Mouse (Mus musculus): ENCODE measurements around the gene Cbx1. TPM values are rescaled to one million over a fixed set of nuclear protein-coding genes. Genes with fewer than 3 reads are reported as not detected.
A peak's percentile ranks its signal among the peaks of the same experiment; 100 is the strongest.
"Not testable (repeated sequence)": the region's sequence is repeated elsewhere in the genome, so short reads cannot be mapped to it uniquely, and the experiment has no call there.

Cbx1 gene
- polyA plus RNA-seq, 1 experiment from 2014 or later = 66.5 TPM

GRCm38 (mm10) chr11:96771274-96771975 is 17.5 kb upstream of the Cbx1 start:
- H3K9me3 ChIP-seq (ENCODE audit: control insufficient read depth, low read length) = no peaks in the 10 kb centered on the region
- peaks cover 49% of the 10 kb centered on the region for H3K36me3 ChIP-seq (ENCODE audit: control insufficient read depth, insufficient read depth, low read length)
- WGBS = 96% methylated on average over 9 of the region's 9 CpGs
- H3K27me3 ChIP-seq (ENCODE audit: control insufficient read depth, insufficient read depth, low read length) = no peaks in the 10 kb centered on the region
- H3K9ac ChIP-seq (replicated peaks; ENCODE audit: low read depth, low read length) = no peak overlapping the region
- no peak overlapping the region for H3K4me3 ChIP-seq (ENCODE audit: low read depth, low read length)
- peaks cover 43% of the 10 kb centered on the region for H3K4me1 ChIP-seq (ENCODE audit: control insufficient read depth, insufficient read depth, low read length)
- no peak overlapping the region for H3K27ac ChIP-seq (ENCODE audit: low read depth, low read length)
- no peak overlapping the region for H3K4me2 ChIP-seq (ENCODE audit: low read depth, low read length)
- ATAC-seq (ENCODE audit: low read depth) = no peak

GRCm38 (mm10) chr11:96772413-96772812 is 16.5 kb upstream of the Cbx1 start:
- Histone ChIP-seq H3K9me3 (ENCODE audit: control insufficient read depth, low read length) (no peaks in the 10 kb centered on the region), H3K4me1 (ENCODE audit: control insufficient read depth, insufficient read depth, low read length) (peaks cover 37% of the 10 kb centered on the region), H3K27ac (ENCODE audit: low read depth, low read length) (no peak overlapping the region), H3K4me2 (ENCODE audit: low read depth, low read length) (no peak overlapping the region), H3K36me3 (ENCODE audit: control insufficient read depth, insufficient read depth, low read length) (peaks cover 49% of the 10 kb centered on the region), H3K4me3 (ENCODE audit: low read depth, low read length) (no peak overlapping the region), H3K27me3 (ENCODE audit: control insufficient read depth, insufficient read depth, low read length) (no peaks in the 10 kb centered on the region), H3K9ac (replicated peaks; ENCODE audit: low read depth, low read length) (no peak overlapping the region)
- no peak for ATAC-seq (ENCODE audit: low read depth)
- WGBS = 90% methylated on average over 9 of the region's 9 CpGs

- Histone ChIP-seq H3K4me3 (ENCODE audit: low read depth, low read length) (peak overlapping the region; percentile 55), H3K4me1 (ENCODE audit: control insufficient read depth, insufficient read depth, low read length) (peaks cover 23% of the 10 kb centered on the region), H3K27me3 (ENCODE audit: control insufficient read depth, insufficient read depth, low read length) (no peaks in the 10 kb centered on the region), H3K4me2 (ENCODE audit: low read depth, low read length) (peak overlapping the region; percentile 83), H3K27ac (ENCODE audit: low read depth, low read length) (peak overlapping the region; percentile 81), H3K9ac (replicated peaks; ENCODE audit: low read depth, low read length) (0 out of 2 replicates have a peak overlapping the region, but pooled peaks have one; percentile 37), H3K9me3 (ENCODE audit: control insufficient read depth, low read length) (no peaks in the 10 kb centered on the region), H3K36me3 (ENCODE audit: control insufficient read depth, insufficient read depth, low read length) (peaks cover 33% of the 10 kb centered on the region)
- ATAC-seq (ENCODE audit: low read depth) = no peak
- 75% methylated on average over 3 of the region's 3 CpGs for WGBS
These were observed 14.4 kb upstream of the Cbx1 start for GRCm38 (mm10) chr11:96774536-96774935.

GRCm38 (mm10) chr11:96775063-96775462 is 13.9 kb upstream of the Cbx1 start:
- peak; percentile 25; the same call in 1 of the 2 replicates for ATAC-seq (ENCODE audit: low read depth)
- H3K4me3 ChIP-seq (ENCODE audit: low read depth, low read length) = peak overlapping the region; percentile 55
- WGBS = 55% methylated on average over 8 of the region's 8 CpGs
- H3K4me2 ChIP-seq (ENCODE audit: low read depth, low read length) = peak overlapping the region; percentile 83
- no peaks in the 10 kb centered on the region for H3K27me3 ChIP-seq (ENCODE audit: control insufficient read depth, insufficient read depth, low read length)
- H3K9me3 ChIP-seq (ENCODE audit: control insufficient read depth, low read length) = no peaks in the 10 kb centered on the region
- H3K27ac ChIP-seq (ENCODE audit: low read depth, low read length) = peak overlapping the region; percentile 81
- H3K36me3 ChIP-seq (ENCODE audit: control insufficient read depth, insufficient read depth, low read length) = peaks cover 31% of the 10 kb centered on the region
- H3K4me1 ChIP-seq (ENCODE audit: control insufficient read depth, insufficient read depth, low read length) = peaks cover 23% of the 10 kb centered on the region
- H3K9ac ChIP-seq (replicated peaks; ENCODE audit: low read depth, low read length) = peak overlapping the region; percentile 37; the same call in 1 of the 2 replicates

- 0 out of 2 replicates have a peak overlapping the region, but pooled peaks have one; percentile 25 for H3K9ac ChIP-seq (replicated peaks; ENCODE audit: low read depth, low read length)
- H3K4me2 ChIP-seq (ENCODE audit: low read depth, low read length) = peak overlapping the region; percentile 83
- H3K4me1 ChIP-seq (ENCODE audit: control insufficient read depth, insufficient read depth, low read length) = peaks cover 23% of the 10 kb centered on the region
- H3K9me3 ChIP-seq (ENCODE audit: control insufficient read depth, low read length) = no peaks in the 10 kb centered on the region
- peak overlapping the region; percentile 81 for H3K27ac ChIP-seq (ENCODE audit: low read depth, low read length)
- peaks cover 25% of the 10 kb centered on the region for H3K36me3 ChIP-seq (ENCODE audit: control insufficient read depth, insufficient read depth, low read length)
- 44% methylated on average over 7 of the region's 7 CpGs for WGBS
- no peaks in the 10 kb centered on the region for H3K27me3 ChIP-seq (ENCODE audit: control insufficient read depth, insufficient read depth, low read length)
- ATAC-seq (ENCODE audit: low read depth) = no peak
- peak overlapping the region; percentile 55 for H3K4me3 ChIP-seq (ENCODE audit: low read depth, low read length)
These were observed 13.3 kb upstream of the Cbx1 start for GRCm38 (mm10) chr11:96775665-96776064.

- ATAC-seq (ENCODE audit: low read depth) = no peak
- peak overlapping the region; percentile 81 for H3K27ac ChIP-seq (ENCODE audit: low read depth, low read length)
- no peaks in the 10 kb centered on the region for H3K27me3 ChIP-seq (ENCODE audit: control insufficient read depth, insufficient read depth, low read length)
- H3K4me1 ChIP-seq (ENCODE audit: control insufficient read depth, insufficient read depth, low read length) = peaks cover 23% of the 10 kb centered on the region
- 22% methylated on average over 3 of the region's 3 CpGs for WGBS
- H3K9me3 ChIP-seq (ENCODE audit: control insufficient read depth, low read length) = no peaks in the 10 kb centered on the region
- peak overlapping the region; percentile 83 for H3K4me2 ChIP-seq (ENCODE audit: low read depth, low read length)
- H3K4me3 ChIP-seq (ENCODE audit: low read depth, low read length) = peak overlapping the region; percentile 55
- peaks cover 21% of the 10 kb centered on the region for H3K36me3 ChIP-seq (ENCODE audit: control insufficient read depth, insufficient read depth, low read length)
- peak overlapping the region; percentile 75; the same call in 1 of the 2 replicates for H3K9ac ChIP-seq (replicated peaks; ENCODE audit: low read depth, low read length)
These were observed 12.9 kb upstream of the Cbx1 start for GRCm38 (mm10) chr11:96776068-96776467.

- WGBS = 1% methylated on average over 59 of the region's 59 CpGs
- H3K27me3 ChIP-seq (ENCODE audit: control insufficient read depth, insufficient read depth, low read length) = no peaks in the 10 kb centered on the region
- peaks cover 23% of the 10 kb centered on the region for H3K4me1 ChIP-seq (ENCODE audit: control insufficient read depth, insufficient read depth, low read length)
- H3K4me3 ChIP-seq (ENCODE audit: low read depth, low read length) = peak within 1 kb of the TSS; percentile 55
- ATAC-seq (ENCODE audit: low read depth) = peak; percentile 97
- peak within 1 kb of the TSS; percentile 83 for H3K4me2 ChIP-seq (ENCODE audit: low read depth, low read length)
- H3K9ac ChIP-seq (replicated peaks; ENCODE audit: low read depth, low read length) = peak within 1 kb of the TSS; percentile 75
- H3K9me3 ChIP-seq (ENCODE audit: control insufficient read depth, low read length) = no peaks in the 10 kb centered on the region
- peaks cover 9% of the 10 kb centered on the region for H3K36me3 ChIP-seq (ENCODE audit: control insufficient read depth, insufficient read depth, low read length)
- H3K27ac ChIP-seq (ENCODE audit: low read depth, low read length) = peak within 1 kb of the TSS; percentile 81
These were observed 11.7 kb upstream of the Cbx1 start, which contains the start of gene Snx11 for GRCm38 (mm10) chr11:96776968-96777962. Gene Snx11, minus strand, starts transcription at chr11:96777559.

- not testable (repeated sequence) for H3K9ac ChIP-seq (replicated peaks; ENCODE audit: low read depth, low read length); H3K27me3 ChIP-seq (ENCODE audit: control insufficient read depth, insufficient read depth, low read length); ATAC-seq (ENCODE audit: low read depth); H3K9me3 ChIP-seq (ENCODE audit: control insufficient read depth, low read length); H3K36me3 ChIP-seq (ENCODE audit: control insufficient read depth, insufficient read depth, low read length)
- peak overlapping the region; percentile 83 for H3K4me2 ChIP-seq (ENCODE audit: low read depth, low read length)
- peak overlapping the region; percentile 81 for H3K27ac ChIP-seq (ENCODE audit: low read depth, low read length)
- peak overlapping the region; percentile 55 for H3K4me3 ChIP-seq (ENCODE audit: low read depth, low read length)
- WGBS = 67% methylated on average over 10 of the region's 10 CpGs
- H3K4me1 ChIP-seq (ENCODE audit: control insufficient read depth, insufficient read depth, low read length) = peaks cover 23% of the 10 kb centered on the region
These were observed 10.8 kb upstream of the Cbx1 start for GRCm38 (mm10) chr11:96778061-96778627.
